Mouse (Mus musculus): ENCODE measurements at regions not wholly inside any gene's neighbourhood (a gene's known extent, or its start where the extent isn't known, plus 50 kb on each side); places are given as distances from the start of the nearest gene placed in this dataset.
A peak's percentile ranks its signal among the peaks of the same experiment; 100 is the strongest.

DNA sequence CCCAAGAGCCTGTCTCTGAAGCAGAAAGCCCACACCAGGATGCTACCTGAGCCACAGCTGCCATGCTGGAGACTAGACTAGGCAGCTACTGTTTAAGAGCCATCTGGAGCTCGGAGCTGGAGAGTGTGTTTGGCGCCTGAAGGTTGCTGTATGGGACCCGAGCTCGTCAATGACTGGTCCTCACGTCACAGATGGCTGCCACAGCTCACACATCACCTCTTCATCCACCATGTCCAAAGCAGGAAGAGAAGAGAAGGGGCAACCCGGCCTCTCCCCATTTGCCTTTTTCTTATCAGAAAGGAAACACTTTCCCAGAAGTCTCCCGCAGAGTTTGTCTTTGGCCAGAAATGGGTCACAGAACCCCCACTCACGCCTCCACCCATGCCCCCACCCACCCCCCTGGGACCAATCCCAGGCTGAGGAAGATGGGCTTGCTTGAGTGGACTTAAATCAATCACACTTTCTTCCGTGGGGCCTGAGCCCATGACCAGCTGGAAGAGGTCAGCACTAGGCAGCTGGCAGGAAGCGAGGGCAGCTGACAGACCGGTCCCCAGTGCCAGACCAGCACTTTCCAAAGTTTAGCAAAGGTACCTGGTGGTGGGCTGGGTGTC, 53.5 kb upstream of the Ptpn1 start:
- no peak for DNase-seq

GRCm38 (mm10) chr2:167877254-167877870, 54.5 kb upstream of the Ptpn1 start:
- DNase-seq, result no peak

GRCm38 (mm10) chr2:167872507-167872906, 59.4 kb upstream of the Ptpn1 start:
- no peak for DNase-seq

GRCm38 (mm10) chr2:167870153-167870552, 61.7 kb upstream of the Ptpn1 start:
- DNase-seq, result no peak

DNA sequence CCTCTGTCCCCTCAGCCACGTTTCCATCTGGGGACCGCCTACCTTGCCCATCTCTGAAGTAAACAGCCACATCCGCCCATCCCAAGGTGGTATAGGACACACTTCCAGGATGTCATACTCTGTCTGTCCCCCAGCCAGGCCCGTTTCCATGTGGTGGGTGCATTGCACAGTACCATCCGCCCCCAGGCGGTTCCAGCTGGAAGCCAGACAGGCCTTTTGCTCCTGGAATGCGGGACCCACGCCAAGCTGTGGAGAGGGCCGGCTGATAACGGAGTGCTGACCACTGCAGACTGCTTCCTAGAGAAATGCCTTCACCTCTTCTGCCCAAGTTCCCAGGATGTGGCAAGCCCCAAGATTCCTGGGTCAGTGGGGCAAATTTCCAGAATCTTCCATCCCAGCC, 65.1 kb upstream of the Ptpn1 start:
- DNase-seq, result no peak

DNA sequence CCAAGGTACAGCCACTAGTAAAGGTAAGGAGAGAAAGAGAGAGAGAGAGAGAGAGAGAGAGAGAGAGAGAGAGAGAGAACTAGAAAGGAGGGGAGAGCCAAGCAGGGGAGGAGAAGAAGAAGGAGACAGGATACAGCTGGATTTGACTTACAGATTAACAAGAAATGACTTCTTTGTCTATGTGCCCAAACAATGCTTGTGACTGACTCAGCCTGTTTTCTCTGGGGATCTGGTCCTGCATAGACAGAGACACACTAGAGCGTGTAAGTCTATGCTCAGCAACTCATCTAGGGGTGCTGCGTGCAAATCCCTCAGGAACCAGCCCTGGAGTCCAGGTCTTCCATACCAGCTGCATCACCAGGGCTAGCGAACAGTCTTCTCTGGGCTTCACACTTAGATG, 66.3 kb upstream of the Ptpn1 start:
- no peak for DNase-seq

- DNase-seq, result no peak
Observed at GRCm38 (mm10) chr2:167864672-167865071, 67.2 kb upstream of the Ptpn1 start.

- DNase-seq, result no peak
Observed at GRCm38 (mm10) chr2:167864228-167864627, 67.6 kb upstream of the Ptpn1 start.

DNA sequence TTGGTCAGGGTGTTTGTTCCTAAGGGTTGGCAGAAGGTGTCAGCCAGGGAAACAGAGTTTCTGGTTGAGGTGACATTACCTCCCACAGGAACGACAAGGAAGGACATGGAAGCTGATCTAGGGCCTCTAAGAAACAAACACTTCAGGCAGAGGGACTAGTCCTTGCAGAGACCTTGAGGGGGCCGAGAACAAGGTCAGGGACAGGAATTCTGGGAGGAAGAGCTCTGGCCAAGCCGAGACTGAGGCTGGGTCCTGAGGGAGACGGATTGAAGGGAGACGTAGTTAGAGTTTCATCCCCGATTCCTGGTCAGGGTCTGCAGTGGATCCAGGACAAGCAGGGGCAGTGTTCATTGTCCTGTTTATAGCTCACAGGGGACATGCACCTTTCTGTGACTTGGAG, 68.2 kb upstream of the Ptpn1 start:
- no peak for DNase-seq

DNA sequence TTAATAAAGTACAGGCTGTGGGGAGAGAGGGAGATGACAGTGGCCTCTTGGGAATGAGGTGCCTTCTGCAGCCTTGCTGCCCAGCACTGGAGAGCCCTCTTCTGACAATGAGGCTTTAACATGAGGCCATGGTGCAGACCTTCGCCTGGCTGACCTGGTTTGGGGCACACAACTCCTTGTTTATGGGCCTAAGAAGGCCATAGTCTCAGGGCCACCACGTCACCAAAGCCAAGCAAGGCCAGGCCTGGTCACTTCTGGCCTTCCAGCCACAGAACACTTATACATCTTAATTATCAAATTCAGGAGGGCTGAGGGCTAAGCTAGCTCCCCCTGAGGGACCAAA, 70.7 kb upstream of the Ptpn1 start:
- no peak for DNase-seq

GRCm38 (mm10) chr2:167860457-167861177, 71.2 kb upstream of the Ptpn1 start:
- peak; percentile 55 for DNase-seq

- DNase-seq, result no peak
Observed at GRCm38 (mm10) chr2:167859575-167859974, 72.3 kb upstream of the Ptpn1 start.

DNA sequence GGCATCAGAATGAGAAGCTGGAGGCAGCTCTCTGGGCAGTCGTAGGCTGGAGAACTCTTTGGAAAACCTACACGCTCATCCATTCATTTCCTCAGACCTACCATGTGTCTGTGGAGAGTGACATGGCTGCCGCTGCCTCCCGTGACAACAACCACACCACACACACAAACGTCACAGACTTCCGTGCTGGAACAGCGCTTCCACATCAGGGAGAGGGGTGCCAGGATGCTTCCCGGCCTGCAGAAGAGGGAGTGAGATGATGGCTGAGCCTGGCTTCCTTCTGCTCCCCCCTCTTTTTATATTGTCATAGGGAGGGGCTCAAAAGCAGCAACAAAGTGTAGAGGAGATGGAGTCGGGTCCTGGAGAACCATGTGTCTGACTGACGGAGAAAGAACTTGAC, 73.5 kb upstream of the Ptpn1 start:
- no peak for DNase-seq

GRCm38 (mm10) chr2:167857911-167858310, 73.9 kb upstream of the Ptpn1 start:
- DNase-seq, result no peak

- DNase-seq, result no peak
Observed at GRCm38 (mm10) chr2:167856920-167857475, 74.9 kb upstream of the Ptpn1 start.

- no peak for DNase-seq
Observed at GRCm38 (mm10) chr2:167856020-167856419, 75.8 kb upstream of the Ptpn1 start.

GRCm38 (mm10) chr2:167854060-167854459, 77.8 kb upstream of the Ptpn1 start:
- DNase-seq, result no peak

GRCm38 (mm10) chr2:167853411-167853821, 78.4 kb upstream of the Ptpn1 start:
- no peak for DNase-seq

DNA sequence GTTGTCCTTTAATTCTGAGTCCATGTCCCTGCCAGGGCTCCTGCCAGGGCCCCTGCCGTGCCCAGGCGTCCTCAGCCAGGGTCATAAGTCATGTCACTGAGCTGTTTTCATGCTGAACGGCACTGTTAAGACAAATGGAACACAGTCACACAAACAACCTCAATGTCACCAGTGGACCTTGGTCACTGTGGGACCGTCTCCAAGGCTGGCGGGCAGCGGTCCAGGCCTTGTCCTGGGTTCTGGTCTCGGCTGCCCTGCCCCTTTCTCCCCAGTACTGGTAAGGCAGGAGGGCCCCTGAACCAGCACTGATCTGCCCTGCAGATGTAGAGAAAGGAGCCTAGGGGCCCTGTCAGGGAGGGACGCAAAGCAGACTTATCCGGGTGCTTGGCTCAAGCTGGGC, 79.3 kb upstream of the Ptpn1 start:
- no peak for DNase-seq

GRCm38 (mm10) chr2:167851216-167851896, 80.5 kb upstream of the Ptpn1 start:
- no peak for DNase-seq

GRCm38 (mm10) chr2:167849999-167850552, 81.8 kb upstream of the Ptpn1 start:
- no peak for DNase-seq

- no peak for DNase-seq
Observed at GRCm38 (mm10) chr2:167848468-167849440, 83.1 kb upstream of the Ptpn1 start.

Data from retina, postnatal 1 day (tissue).